Mouse (Mus musculus) urinary bladder, postnatal 25 days (tissue): ENCODE measurements around the gene Zfp568.

ENCODE experiments used
- DNase-seq: peaks from one replicate; pipeline ENCODE4 v3.0.0; 2022; ENCODE audit warnings: low spot score

Zfp568 gene

GRCm38 (mm10) chr7:29992698-29993097 lies 8.9 kb downstream of the Zfp568 start:
- no peak for DNase-seq

DNA sequence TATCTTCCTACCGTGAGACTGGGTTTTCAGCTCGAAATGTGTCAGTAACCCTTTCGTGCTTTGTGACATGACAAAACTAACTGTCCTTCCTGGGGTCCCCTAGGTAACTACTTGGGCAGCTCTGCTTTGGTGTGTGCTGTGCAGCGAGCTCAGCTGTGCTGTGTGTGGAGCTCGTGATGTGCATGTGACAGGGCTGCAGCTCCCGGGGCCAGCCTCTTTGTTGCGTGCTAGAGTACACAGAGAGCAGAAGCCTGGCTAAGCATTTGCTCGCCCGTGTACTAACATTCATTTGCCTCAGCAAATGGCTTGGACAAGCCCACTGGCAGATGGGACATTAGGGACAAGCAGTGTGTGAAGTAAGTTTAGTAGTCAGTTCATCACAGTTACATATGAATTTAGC lies 9.6 kb downstream of the Zfp568 start:
- no peak for DNase-seq

GRCm38 (mm10) chr7:29995134-29995533 lies 11.4 kb downstream of the Zfp568 start:
- no peak for DNase-seq

DNA sequence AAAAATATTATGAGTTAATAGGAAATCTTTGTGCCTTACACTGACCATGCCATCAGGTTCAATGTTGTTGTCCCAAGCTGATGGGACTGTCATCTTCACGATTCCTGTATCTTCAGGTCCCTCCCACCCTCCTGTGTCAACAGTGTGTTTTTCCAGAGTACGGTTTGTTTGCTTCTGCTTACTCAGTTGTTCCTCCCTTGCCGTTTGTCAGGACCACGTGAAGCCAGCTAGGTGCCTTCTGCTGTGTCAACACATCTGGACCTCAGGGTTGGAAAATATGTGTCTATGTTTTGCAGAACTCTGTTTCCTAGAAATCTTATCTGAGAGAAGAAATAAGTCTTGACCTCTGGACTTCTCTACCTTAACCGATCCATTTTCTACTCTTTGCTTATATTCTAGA lies 16.8 kb downstream of the Zfp568 start:
- DNase-seq = no peak

- DNase-seq = no peak
These were observed 23.8 kb downstream of the Zfp568 start for GRCm38 (mm10) chr7:30007601-30008000.

DNA sequence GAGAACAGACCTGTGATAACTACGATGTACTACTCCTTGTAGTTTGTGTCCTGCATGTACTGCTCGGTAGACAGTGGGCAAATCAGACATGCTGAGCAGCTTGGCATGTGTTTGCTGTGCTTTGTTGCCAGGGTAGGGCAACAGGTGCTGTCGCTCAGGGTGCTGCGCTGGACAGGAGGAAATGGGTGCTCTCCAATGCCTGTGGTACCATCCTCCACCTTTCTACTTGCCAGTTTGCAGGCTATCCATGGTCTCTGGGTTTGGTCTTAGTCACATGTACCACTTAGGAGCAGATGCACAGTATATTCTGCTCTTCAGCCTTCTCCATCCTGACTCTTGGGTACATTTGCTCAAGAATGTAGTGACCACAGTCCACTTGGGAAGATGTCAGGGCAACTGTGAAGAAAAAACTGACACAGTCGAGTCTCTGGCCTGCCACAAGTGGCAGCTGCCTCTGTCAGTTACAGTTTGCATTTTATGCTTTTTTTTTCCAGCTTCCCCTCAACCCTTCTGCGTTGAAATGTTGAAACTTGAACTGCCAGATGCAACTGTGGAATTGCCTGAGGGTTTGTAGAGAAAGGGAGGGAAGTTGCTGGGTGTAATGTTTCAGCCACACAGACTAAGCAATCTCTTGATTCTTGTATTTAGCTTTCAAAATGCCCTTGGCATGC lies 24.4 kb downstream of the Zfp568 start:
- DNase-seq = no peak

GRCm38 (mm10) chr7:30009321-30010085 lies 25.7 kb downstream of the Zfp568 start:
- no peak for DNase-seq

GRCm38 (mm10) chr7:30010551-30011195 lies 26.9 kb downstream of the Zfp568 start:
- no peak for DNase-seq

DNA sequence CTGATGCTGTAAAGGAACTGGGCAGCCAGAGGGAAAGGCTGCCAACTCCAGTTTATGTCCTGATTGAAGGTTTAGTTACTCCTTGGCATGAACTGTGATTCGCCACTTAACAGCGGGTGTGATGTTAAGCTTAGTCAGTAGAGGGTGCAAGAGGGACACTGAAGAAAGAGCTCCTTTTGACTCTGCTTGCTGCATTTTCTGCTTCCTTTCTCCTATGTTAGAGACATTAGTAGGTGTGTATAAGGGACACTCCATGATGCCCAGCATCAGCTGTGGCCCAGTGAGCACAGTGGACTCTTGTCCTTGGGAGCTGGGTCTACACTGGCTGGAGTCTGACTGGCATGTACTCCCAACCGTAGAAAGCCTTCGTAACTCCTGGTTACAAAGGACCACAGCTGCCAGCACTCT lies 29.2 kb downstream of the Zfp568 start:
- no peak for DNase-seq

GRCm38 (mm10) chr7:30017226-30017625 lies 33.5 kb downstream of the Zfp568 start:
- DNase-seq = no peak

DNA sequence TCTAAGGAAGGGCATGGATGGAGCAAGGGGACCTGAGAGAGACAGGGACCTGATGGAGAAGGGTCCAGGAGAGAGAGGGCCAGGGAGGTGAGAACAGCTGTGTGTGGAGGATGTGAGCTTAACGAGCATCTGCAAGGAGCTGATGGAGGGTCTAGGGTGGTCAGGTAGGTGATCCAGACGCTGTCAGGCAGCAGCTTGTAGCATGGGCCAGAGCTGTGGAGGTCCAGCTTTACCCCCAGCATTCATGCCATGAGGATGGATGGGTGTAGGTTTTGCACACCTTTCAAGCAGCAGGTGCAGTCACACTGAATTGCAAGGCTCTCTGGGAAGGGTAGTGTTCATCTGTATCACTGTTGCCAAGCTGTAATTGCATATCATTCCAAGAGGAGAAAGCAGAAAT lies 35.8 kb downstream of the Zfp568 start:
- DNase-seq = no peak

GRCm38 (mm10) chr7:30023324-30023723 lies 39.6 kb downstream of the Zfp568 start:
- DNase-seq = no peak

DNA sequence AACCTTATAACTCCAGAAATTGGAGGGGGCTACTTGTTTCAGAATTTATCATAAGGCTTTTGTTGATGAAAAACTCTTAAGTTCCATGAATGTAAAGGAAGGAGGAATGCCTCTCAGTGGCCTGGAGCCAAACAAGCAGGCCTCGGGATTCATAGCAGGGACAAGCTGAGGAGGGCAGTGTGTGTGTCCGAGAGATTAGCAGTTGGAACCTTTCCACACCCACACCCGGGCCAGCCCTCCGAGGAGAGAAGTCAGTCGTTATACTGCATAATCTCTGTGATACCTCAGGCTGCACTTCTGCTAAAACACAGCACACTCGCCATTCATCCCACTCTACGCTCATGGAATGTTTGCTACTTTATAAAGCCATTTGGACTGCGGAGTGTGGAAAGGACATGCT lies 40.0 kb downstream of the Zfp568 start:
- DNase-seq = no peak

- no peak for DNase-seq
These were observed 41.6 kb downstream of the Zfp568 start for GRCm38 (mm10) chr7:30025358-30025757.

- DNase-seq = no peak
These were observed 43.6 kb downstream of the Zfp568 start for GRCm38 (mm10) chr7:30027331-30027730.

- DNase-seq = no peak
These were observed 44.8 kb downstream of the Zfp568 start for GRCm38 (mm10) chr7:30028572-30028971.

GRCm38 (mm10) chr7:30030677-30031076 lies 46.9 kb downstream of the Zfp568 start:
- DNase-seq = no peak

- no peak for DNase-seq
These were observed 47.6 kb downstream of the Zfp568 start for GRCm38 (mm10) chr7:30031379-30031778.

DNA sequence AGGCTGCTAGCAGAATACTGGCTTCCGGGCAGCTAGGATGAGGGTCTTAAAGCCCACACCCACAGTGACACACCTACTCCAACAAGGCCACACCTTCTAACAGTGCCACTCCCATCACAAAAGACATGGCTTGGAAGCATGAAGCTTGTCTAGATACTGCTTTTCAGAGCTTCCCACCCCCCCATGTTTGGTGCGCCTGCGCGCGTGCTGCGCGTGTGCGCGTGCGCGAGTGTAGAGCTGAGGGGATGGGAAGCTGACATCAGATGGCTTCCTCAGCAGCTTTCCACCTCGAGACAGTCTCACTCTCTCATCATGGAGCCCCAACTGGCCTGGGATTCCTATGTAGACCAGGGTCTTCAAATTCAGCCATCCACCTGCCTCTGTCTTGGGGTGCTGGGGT lies 50.6 kb downstream of the Zfp568 start:
- no peak for DNase-seq

GRCm38 (mm10) chr7:30044354-30044753 lies 60.6 kb downstream of the Zfp568 start:
- no peak for DNase-seq

- DNase-seq = no peak
These were observed 64.4 kb downstream of the Zfp568 start for GRCm38 (mm10) chr7:30048126-30048525.

DNA sequence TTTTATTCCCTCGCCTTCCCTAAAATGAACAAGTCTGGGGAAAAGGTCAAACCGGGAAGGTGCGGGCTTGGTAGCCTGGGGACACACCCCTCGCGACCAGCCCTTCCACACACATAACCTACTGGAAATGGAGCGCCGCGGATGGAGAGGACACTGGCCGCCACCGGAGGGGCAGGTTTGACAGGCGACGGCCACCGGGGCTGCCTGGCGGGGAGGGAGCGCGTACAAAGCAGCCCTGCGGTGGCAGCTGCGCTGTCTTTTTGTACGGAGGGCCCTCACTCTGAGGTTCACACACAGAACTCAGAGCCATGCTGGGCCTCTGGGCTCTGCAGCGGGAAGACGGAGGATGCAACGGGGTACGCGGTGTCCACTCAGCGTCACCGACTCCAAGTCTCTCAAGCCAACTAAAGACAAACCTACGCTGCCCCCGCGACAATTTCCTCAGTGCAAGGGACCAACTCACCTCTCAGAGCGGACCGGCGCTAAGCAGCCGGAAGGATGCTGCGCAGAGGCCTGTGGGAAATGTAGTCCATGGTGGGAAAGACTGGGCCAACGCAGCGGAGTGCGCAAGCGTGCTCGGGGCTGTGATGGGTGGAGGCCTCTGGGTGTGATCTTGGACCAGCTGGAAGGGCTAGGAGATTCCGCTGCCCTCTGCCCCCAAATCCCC lies 67.3 kb downstream of the Zfp568 start, which contains the start of gene Zfp14:
TSS of gene Zfp14 (minus strand) at position 499 of the 667 bp plus-strand sequence.
- DNase-seq = peak; percentile 86

DNA sequence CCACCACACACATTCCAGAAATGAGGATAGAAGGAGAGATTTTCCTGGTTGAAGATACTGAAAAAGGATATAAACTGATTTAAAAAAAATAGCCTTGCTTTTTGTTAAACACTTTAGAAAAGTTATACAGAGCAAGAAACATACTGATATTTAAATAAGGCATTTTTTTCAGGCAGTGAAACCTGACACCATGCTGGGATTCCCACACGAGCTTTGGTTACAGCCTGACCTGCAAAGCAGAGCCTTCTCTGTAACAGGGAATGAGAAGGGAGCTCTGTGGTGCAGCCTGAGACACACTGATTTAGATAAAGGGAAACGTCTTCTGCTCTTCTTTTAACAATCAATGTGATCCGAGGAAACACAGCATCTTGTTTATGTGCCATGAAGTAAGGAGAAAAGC lies 69.8 kb downstream of the Zfp568 start:
- no peak for DNase-seq
